Mouse (Mus musculus) spleen, postnatal 14 days (tissue): ENCODE measurements around the gene Mnat1.
"Not testable (repeated sequence)": the region's sequence is repeated elsewhere in the genome, so short reads cannot be mapped to it uniquely, and the experiment has no call there.

Experiments
- DNase-seq, 2 experiments: peaks; one replicate each; pipeline ENCODE4 v3.0.0; 2021 to 2022; ENCODE audit warnings: low spot score in 2 of 2

The Mnat1 gene

GRCm38 (mm10) chr12:73147236-73147635 lies 23.7 kb downstream of the Mnat1 start:
- DNase-seq, result no peak

GRCm38 (mm10) chr12:73151038-73151437 lies 27.5 kb downstream of the Mnat1 start:
- not testable (repeated sequence) for DNase-seq

- DNase-seq, result no peak
Observed at GRCm38 (mm10) chr12:73154150-73154549, 30.6 kb downstream of the Mnat1 start.

- no peak for DNase-seq
Observed at GRCm38 (mm10) chr12:73160341-73160740, 36.8 kb downstream of the Mnat1 start.

GRCm38 (mm10) chr12:73162408-73163181 lies 39.1 kb downstream of the Mnat1 start:
- no peak for DNase-seq

GRCm38 (mm10) chr12:73170794-73171193 lies 47.3 kb downstream of the Mnat1 start:
- no peak for DNase-seq

- DNase-seq, result no peak
Observed at GRCm38 (mm10) chr12:73183896-73184295, 60.4 kb downstream of the Mnat1 start.

GRCm38 (mm10) chr12:73197363-73197762 lies 73.8 kb downstream of the Mnat1 start:
- DNase-seq, result no peak

GRCm38 (mm10) chr12:73198451-73198850 lies 74.9 kb downstream of the Mnat1 start:
- no peak for DNase-seq

GRCm38 (mm10) chr12:73199375-73199774 lies 75.9 kb downstream of the Mnat1 start:
- no peak for DNase-seq

- no peak for DNase-seq
Observed at GRCm38 (mm10) chr12:73201587-73201986, 78.1 kb downstream of the Mnat1 start.

GRCm38 (mm10) chr12:73205710-73206649 lies 82.5 kb downstream of the Mnat1 start:
- DNase-seq, result no peak

GRCm38 (mm10) chr12:73207008-73207407 lies 83.5 kb downstream of the Mnat1 start:
- DNase-seq, result no peak

- DNase-seq, result no peak
Observed at GRCm38 (mm10) chr12:73207461-73207860, 83.9 kb downstream of the Mnat1 start.

GRCm38 (mm10) chr12:73208518-73208917 lies 85.0 kb downstream of the Mnat1 start:
- no peak for DNase-seq

GRCm38 (mm10) chr12:73209117-73209516 lies 85.6 kb downstream of the Mnat1 start:
- no peak for DNase-seq

- no peak for DNase-seq
Observed at GRCm38 (mm10) chr12:73210454-73210853, 86.9 kb downstream of the Mnat1 start.

- DNase-seq, result no peak
Observed at GRCm38 (mm10) chr12:73215773-73216172, 92.3 kb downstream of the Mnat1 start.

GRCm38 (mm10) chr12:73218632-73219031 lies 95.1 kb downstream of the Mnat1 start:
- no peak for DNase-seq

GRCm38 (mm10) chr12:73221235-73221634 lies 97.7 kb downstream of the Mnat1 start:
- no peak for DNase-seq

GRCm38 (mm10) chr12:73223872-73224271 lies 100.4 kb downstream of the Mnat1 start:
- no peak for DNase-seq

- DNase-seq, result no peak
Observed at GRCm38 (mm10) chr12:73228427-73228826, 104.9 kb downstream of the Mnat1 start.

- no peak for DNase-seq
Observed at GRCm38 (mm10) chr12:73230196-73230595, 106.7 kb downstream of the Mnat1 start.
